ENCODE assay signal across 8 mouse cellular contexts in genomic region chr5:112394415-112394763, GRCm38 (mm10). TPM values are rescaled to one million over a fixed set of nuclear protein-coding genes. Genes with fewer than 3 reads are reported as not detected.
A peak's percentile ranks its signal among the peaks of the same experiment; 100 is the strongest.
DNase-seq lines count a peak whose midpoint lies in the region; ATAC-seq and TF ChIP-seq lines count a peak whose summit lies in the region.

No protein-coding gene starts in this region.

- ATAC-seq in liver, embryonic 12.5 days = no peak

- intact Hi-C loops in heart, adult 2 months (cut with DNase I) = no loop called here

- no peaks in the 10 kb centered on the region for H3K79me2 ChIP-seq in heart, adult 2 months (replicated peaks; ENCODE audit: control insufficient read depth, insufficient read depth, low read length)

- no peak overlapping the region for H3K27ac ChIP-seq in heart, adult 2 months
- no peak overlapping the region for H3K27ac ChIP-seq in thymus, adult 2 months (ENCODE audit: control insufficient read depth, insufficient read depth, low read length)
- H3K27ac ChIP-seq in liver, embryonic 12.5 days = no peak overlapping the region

- no peaks in the 10 kb centered on the region for H3K36me3 ChIP-seq in heart, adult 2 months (ENCODE audit: control insufficient read depth, insufficient read depth, low read length)
- no peaks in the 10 kb centered on the region for H3K36me3 ChIP-seq in thymus, adult 2 months (ENCODE audit: control insufficient read depth, insufficient read depth, low read length)
- H3K36me3 ChIP-seq in liver, embryonic 12.5 days = no peaks in the 10 kb centered on the region

- TF ChIP-seq CTCF in heart, adult 2 months (IDR thresholded peaks at IDR 0.05) = no peak
- no peak for TF ChIP-seq CTCF in thymus, adult 2 months (IDR thresholded peaks at IDR 0.05; ENCODE audit: borderline replicate concordance, control insufficient read depth, extremely low read depth, insufficient read depth, low read length, poor library complexity)

- TF ChIP-seq EP300 in heart, adult 2 months (IDR thresholded peaks at IDR 0.05; ENCODE audit: insufficient read depth, low read depth, low read length) = no peak

- under 1% methylated on average over 28 of the region's 28 CpGs for WGBS in heart, adult 2 months
- WGBS in thymus, adult 2 months = 3% methylated on average over 27 of the region's 28 CpGs
- 2% methylated on average over 21 of the region's 28 CpGs for WGBS in liver, embryonic 12.5 days (ENCODE audit: insufficient replicate concordance)

- H3K27me3 ChIP-seq in heart, adult 2 months (ENCODE audit: control insufficient read depth, insufficient read depth, low read length) = peaks cover 15% of the 10 kb centered on the region
- H3K27me3 ChIP-seq in thymus, adult 2 months (ENCODE audit: control insufficient read depth, insufficient read depth, low read length) = peaks cover 12% of the 10 kb centered on the region; the same call in 1 of the 2 replicates
- peaks cover 74% of the 10 kb centered on the region for H3K27me3 ChIP-seq in liver, embryonic 12.5 days (replicated peaks)

- H3K9me3 ChIP-seq in liver, embryonic 12.5 days (replicated peaks) = no peaks in the 10 kb centered on the region

- H3K4me2 ChIP-seq in liver, embryonic 12.5 days = peak overlapping the region; percentile 65

- DNase-seq in heart, adult 2 months = no peak
- no peak for DNase-seq in heart, adult 9 months (ENCODE audit: low spot score in 2 of 2)
- DNase-seq in thymus, adult 2 months = no peak
- DNase-seq in thymus, postnatal 10 days (ENCODE audit: low spot score in 2 of 2) = no peak
- DNase-seq in yolk sac, embryonic 10.5 days (ENCODE audit: low spot score) = peak; percentile 13
- no peak for DNase-seq in urinary bladder, postnatal 10 days (ENCODE audit: low spot score)
- no peak for DNase-seq in thymus, adult 18-20 months

- no peak for TF ChIP-seq POLR2A in heart, adult 2 months (IDR thresholded peaks at IDR 0.05; ENCODE audit: insufficient read depth, low read depth, low read length)
- no peak for TF ChIP-seq POLR2A in thymus, adult 2 months (IDR thresholded peaks at IDR 0.05; ENCODE audit: control insufficient read depth, extremely low read depth, insufficient read depth, low read length, poor library complexity)

- H3K4me3 ChIP-seq in heart, adult 2 months = 0 out of 2 replicates have a peak overlapping the region, but pooled peaks have one; percentile 26
- peak overlapping the region; percentile 15 for H3K4me3 ChIP-seq in thymus, adult 2 months (ENCODE audit: control insufficient read depth, insufficient read depth, low read length)
- peak overlapping the region; percentile 50 for H3K4me3 ChIP-seq in liver, embryonic 12.5 days

- H3K9ac ChIP-seq in heart, adult 2 months (ENCODE audit: low read depth, low read length) = peak overlapping the region; percentile 26
- H3K9ac ChIP-seq in liver, embryonic 12.5 days = no peak overlapping the region

- H3K4me1 ChIP-seq in heart, adult 2 months (ENCODE audit: control insufficient read depth, insufficient read depth, low read length) = no peaks in the 10 kb centered on the region
- H3K4me1 ChIP-seq in thymus, adult 2 months (replicated peaks; ENCODE audit: control insufficient read depth, insufficient read depth, low read length) = peaks cover 5% of the 10 kb centered on the region; the same call in 1 of the 2 replicates
- no peaks in the 10 kb centered on the region for H3K4me1 ChIP-seq in liver, embryonic 12.5 days

RNA-seq across cellular contexts. Expression of gene Asphd2, which starts 0.3 kb away (rescaled TPM):
- under 1 TPM; 0.50 to 0.89 TPM for total RNA-seq in heart, adult 2 months (2021)
- polyA plus RNA-seq in heart, adult 2 months (2012; rRNA removed) = 0.88 and 1.00 TPM in 2 replicates
- polyA plus RNA-seq in thymus, adult 2 months (2012; rRNA removed) = 0.05 and 0.67 TPM in 2 replicates
- 0.93 and 1.1 TPM in 2 replicates for polyA plus RNA-seq in liver, embryonic 12.5 days (2016; fragmentation: Nextera tagmentation; extraction: Ambion mirVana)

RNA-seq across cellular contexts. Expression of gene Gm6583, which starts 38.6 kb away (rescaled TPM):
- total RNA-seq in heart, adult 2 months (2021) = under 1 TPM in 1 of 2 experiments, not detected in 1; 0.10 TPM
- 0.04 TPM in 1 of 2 replicates, not detected in the other for polyA plus RNA-seq in heart, adult 2 months (2012; rRNA removed)
- not detected in 2 replicates for polyA plus RNA-seq in thymus, adult 2 months (2012; rRNA removed)
- polyA plus RNA-seq in liver, embryonic 12.5 days (2016; fragmentation: Nextera tagmentation; extraction: Ambion mirVana) = 0.35 and 0.41 TPM in 2 replicates

RNA-seq across cellular contexts. Expression of gene Hps4, which starts 51.5 kb away (rescaled TPM):
- total RNA-seq in heart, adult 2 months (2021) = 1 to 10 TPM; 8.0 to 8.5 TPM
- 15.5 and 15.9 TPM in 2 replicates for polyA plus RNA-seq in heart, adult 2 months (2012; rRNA removed)
- 41.8 and 52.8 TPM in 2 replicates for polyA plus RNA-seq in thymus, adult 2 months (2012; rRNA removed)
- 17.2 and 18.7 TPM in 2 replicates for polyA plus RNA-seq in liver, embryonic 12.5 days (2016; fragmentation: Nextera tagmentation; extraction: Ambion mirVana)

RNA-seq across cellular contexts. Expression of gene Srrd, which starts 51.5 kb away (rescaled TPM):
- 1 to 10 TPM; 6.5 to 7.3 TPM for total RNA-seq in heart, adult 2 months (2021)
- polyA plus RNA-seq in heart, adult 2 months (2012; rRNA removed) = 23.4 and 28.4 TPM in 2 replicates
- 56.2 and 64.4 TPM in 2 replicates for polyA plus RNA-seq in thymus, adult 2 months (2012; rRNA removed)
- polyA plus RNA-seq in liver, embryonic 12.5 days (2016; fragmentation: Nextera tagmentation; extraction: Ambion mirVana) = 23.1 and 26.1 TPM in 2 replicates

RNA-seq across cellular contexts. Expression of gene Gm6588, which starts 54.8 kb away (rescaled TPM):
- not detected for total RNA-seq in heart, adult 2 months (2021)
- polyA plus RNA-seq in heart, adult 2 months (2012; rRNA removed) = not detected in 2 replicates
- polyA plus RNA-seq in thymus, adult 2 months (2012; rRNA removed) = 0.07 TPM in 1 of 2 replicates, not detected in the other
- not detected in 2 replicates for polyA plus RNA-seq in liver, embryonic 12.5 days (2016; fragmentation: Nextera tagmentation; extraction: Ambion mirVana)
